Comparison of ENCODE assay signal across 18 mouse cellular contexts in genomic region chr11:94704472-94704871, GRCm38 (mm10). TPM values are rescaled to one million over a fixed set of nuclear protein-coding genes. Genes with fewer than 3 reads are reported as not detected.
DNase-seq lines count a peak whose midpoint lies in the region; ATAC-seq and TF ChIP-seq lines count a peak whose summit lies in the region.
"Had no signal": no experiment of that assay in that cellular context is flagged by ENCODE, and none has a peak within 500 bp of the region (broad histone marks: within the 10 kb centered on the region; RNA-seq: fewer than 3 reads in every experiment).

Gene Gm11541, minus strand, starts transcription at chr11:94704499.

- H3K4me1 ChIP-seq in hindbrain, postnatal 0 days (ENCODE audit: insufficient read depth, low read length): 0 out of 2 replicates have a peak, but pooled peaks cover 5% of the 10 kb centered on the region
- H3K4me1 ChIP-seq in hindbrain, embryonic 13.5 days (replicated peaks): peaks cover 13% of the 10 kb centered on the region
- H3K4me1 ChIP-seq in lung, embryonic 14.5 days (ENCODE audit: insufficient read depth): peaks cover 3% of the 10 kb centered on the region; the same call in 1 of the 2 replicates
- H3K4me1 ChIP-seq in lung, adult 2 months (ENCODE audit: control insufficient read depth, insufficient read depth, low read length): no peaks in the 10 kb centered on the region
- peaks cover 32% of the 10 kb centered on the region for H3K4me1 ChIP-seq in bone marrow macrophage, adult 2 months (ENCODE audit: control insufficient read depth, insufficient read depth, low read length)
- no peaks in the 10 kb centered on the region; the same call in 1 of the 2 replicates for H3K4me1 ChIP-seq in embryonic facial prominence, embryonic 14.5 days (ENCODE audit: control insufficient read depth, insufficient read depth, low read length)

- 53% methylated on average over 5 of the region's 5 CpGs for WGBS in hindbrain, postnatal 0 days
- 61% methylated on average over 5 of the region's 5 CpGs for WGBS in hindbrain, embryonic 13.5 days
- 39% methylated on average over 5 of the region's 5 CpGs for WGBS in lung, embryonic 14.5 days
- 70% methylated on average over 5 of the region's 5 CpGs for WGBS in lung, adult 2 months
- 53% methylated on average over 5 of the region's 5 CpGs for WGBS in embryonic facial prominence, embryonic 14.5 days

- H3K9ac ChIP-seq in hindbrain, postnatal 0 days (replicated peaks; ENCODE audit: low read length): no peak within 1 kb of the TSS
- H3K9ac ChIP-seq in hindbrain, embryonic 13.5 days: no peak within 1 kb of the TSS
- no peak within 1 kb of the TSS for H3K9ac ChIP-seq in lung, embryonic 14.5 days
- H3K9ac ChIP-seq in embryonic facial prominence, embryonic 14.5 days (ENCODE audit: low read depth, low read length): no peak within 1 kb of the TSS
- H3K9ac ChIP-seq: heart, embryonic 13.5 days; hindbrain, embryonic 12.5 days; neural tube, embryonic 15.5 days had no signal

- no peaks in the 10 kb centered on the region for H3K9me3 ChIP-seq in hindbrain, postnatal 0 days (ENCODE audit: low read length)
- H3K9me3 ChIP-seq in hindbrain, embryonic 13.5 days: no peaks in the 10 kb centered on the region
- no peaks in the 10 kb centered on the region for H3K9me3 ChIP-seq in lung, embryonic 14.5 days (ENCODE audit: low read depth, low read length)
- H3K9me3 ChIP-seq in embryonic facial prominence, embryonic 14.5 days (ENCODE audit: control insufficient read depth, low read length): no peaks in the 10 kb centered on the region
- H3K9me3 ChIP-seq: heart, embryonic 13.5 days; hindbrain, embryonic 12.5 days; neural tube, embryonic 15.5 days had no signal

- TF ChIP-seq POLR2A in lung, adult 2 months (IDR thresholded peaks at IDR 0.05; ENCODE audit: borderline replicate concordance, extremely low read depth, low read depth, low read length): no peak
- no peak for TF ChIP-seq POLR2A in bone marrow macrophage, adult 2 months (IDR thresholded peaks at IDR 0.05; ENCODE audit: borderline replicate concordance, low read depth, low read length)

- H3K27me3 ChIP-seq in hindbrain, postnatal 0 days (ENCODE audit: insufficient read depth, low read length): no peaks in the 10 kb centered on the region
- no peaks in the 10 kb centered on the region for H3K27me3 ChIP-seq in hindbrain, embryonic 13.5 days
- H3K27me3 ChIP-seq in lung, embryonic 14.5 days (ENCODE audit: insufficient read depth, low read length): 0 out of 2 replicates have a peak, but pooled peaks cover 4% of the 10 kb centered on the region
- no peaks in the 10 kb centered on the region for H3K27me3 ChIP-seq in embryonic facial prominence, embryonic 14.5 days (replicated peaks; ENCODE audit: control insufficient read depth, insufficient read depth, low read length)
- H3K27me3 ChIP-seq: hindbrain, embryonic 12.5 days; neural tube, embryonic 15.5 days had no signal

- peak; percentile 70 for ATAC-seq in hindbrain, postnatal 0 days
- ATAC-seq in hindbrain, embryonic 13.5 days (ENCODE audit: low FRiP score): no peak
- ATAC-seq in lung, embryonic 14.5 days (ENCODE audit: insufficient read depth): peak; percentile 84
- ATAC-seq in embryonic facial prominence, embryonic 14.5 days (ENCODE audit: low read depth): no peak

- no peak within 1 kb of the TSS for H3K4me3 ChIP-seq in hindbrain, postnatal 0 days (ENCODE audit: low read length)
- no peak within 1 kb of the TSS for H3K4me3 ChIP-seq in hindbrain, embryonic 13.5 days
- H3K4me3 ChIP-seq in lung, embryonic 14.5 days (ENCODE audit: low read depth, low read length): no peak within 1 kb of the TSS
- no peak within 1 kb of the TSS for H3K4me3 ChIP-seq in lung, adult 2 months (replicated peaks; ENCODE audit: extremely low read depth, low read depth, low read length)
- H3K4me3 ChIP-seq in bone marrow macrophage, adult 2 months (ENCODE audit: insufficient read depth, low read length): no peak within 1 kb of the TSS
- H3K4me3 ChIP-seq in embryonic facial prominence, embryonic 14.5 days (ENCODE audit: low read depth, low read length): no peak within 1 kb of the TSS
- H3K4me3 ChIP-seq: heart, embryonic 13.5 days; hindbrain, embryonic 12.5 days; neural tube, embryonic 15.5 days had no signal

- TF ChIP-seq CTCF in hindbrain, postnatal 0 days (IDR thresholded peaks at IDR 0.05; ENCODE audit: low read depth): no peak
- no peak for TF ChIP-seq CTCF in lung, embryonic 14.5 days (IDR thresholded peaks at IDR 0.05; ENCODE audit: low read depth)
- no peak for TF ChIP-seq CTCF in lung, adult 2 months (IDR thresholded peaks at IDR 0.05; ENCODE audit: insufficient read depth, low read length)
- TF ChIP-seq CTCF in bone marrow macrophage, adult 2 months (IDR thresholded peaks at IDR 0.05; ENCODE audit: low read depth, low read length): no peak

- no peak within 1 kb of the TSS for H3K4me2 ChIP-seq in hindbrain, postnatal 0 days (ENCODE audit: low read depth, low read length)
- H3K4me2 ChIP-seq in hindbrain, embryonic 13.5 days: no peak within 1 kb of the TSS
- H3K4me2 ChIP-seq in lung, embryonic 14.5 days: 0 out of 2 replicates have a peak within 1 kb of the TSS, but pooled peaks have one; percentile 10
- no peak within 1 kb of the TSS for H3K4me2 ChIP-seq in embryonic facial prominence, embryonic 14.5 days (ENCODE audit: low read depth, low read length)
- H3K4me2 ChIP-seq: heart, embryonic 13.5 days; hindbrain, embryonic 12.5 days; neural tube, embryonic 15.5 days had no signal

- peak; percentile 77 for DNase-seq in hindbrain, postnatal 0 days (ENCODE audit: low spot score)
- DNase-seq in lung, embryonic 14.5 days: peak; percentile 93
- no peak for DNase-seq in lung, adult 2 months
- DNase-seq in embryonic facial prominence, embryonic 14.5 days (ENCODE audit: low spot score): peak; percentile 71
- DNase-seq in spleen, postnatal 14 days (ENCODE audit: low spot score in 2 of 2): no peak
- DNase-seq in layer of hippocampus, postnatal 10 days (ENCODE audit: low spot score in 2 of 2): no peak
- DNase-seq: adrenal gland, postnatal 36 days; cerebellum, adult 18-20 months; liver; right cerebral cortex, adult 18-20 months had no signal

- no peaks in the 10 kb centered on the region for H3K36me3 ChIP-seq in hindbrain, postnatal 0 days (ENCODE audit: insufficient read depth, low read length)
- no peaks in the 10 kb centered on the region for H3K36me3 ChIP-seq in hindbrain, embryonic 13.5 days
- no peaks in the 10 kb centered on the region for H3K36me3 ChIP-seq in lung, embryonic 14.5 days (ENCODE audit: insufficient read depth)
- no peaks in the 10 kb centered on the region for H3K36me3 ChIP-seq in embryonic facial prominence, embryonic 14.5 days (ENCODE audit: control insufficient read depth, insufficient read depth, low read length)
- H3K36me3 ChIP-seq: heart, embryonic 13.5 days; hindbrain, embryonic 12.5 days; neural tube, embryonic 15.5 days had no signal

- peak within 1 kb of the TSS; percentile 32; the same call in 1 of the 2 replicates for H3K27ac ChIP-seq in hindbrain, postnatal 0 days
- no peak within 1 kb of the TSS for H3K27ac ChIP-seq in hindbrain, embryonic 13.5 days
- H3K27ac ChIP-seq in lung, embryonic 14.5 days (ENCODE audit: low read depth): peak within 1 kb of the TSS; percentile 78
- H3K27ac ChIP-seq in bone marrow macrophage, adult 2 months (ENCODE audit: insufficient read depth, low read depth, low read length): peak within 1 kb of the TSS; percentile 46
- no peak within 1 kb of the TSS; the same call in 1 of the 2 replicates for H3K27ac ChIP-seq in embryonic facial prominence, embryonic 14.5 days (replicated peaks; ENCODE audit: low read depth, low read length)
- H3K27ac ChIP-seq: heart, embryonic 13.5 days; hindbrain, embryonic 12.5 days; neural tube, embryonic 15.5 days had no signal

RNA-seq across cellular contexts. Expression of gene Gm11541, which starts in this region (rescaled TPM):
- 0.63 TPM in 1 of 2 replicates, not detected in the other for total RNA-seq in hindbrain, postnatal 0 days (2014; rRNA removed)
- polyA plus RNA-seq in hindbrain, postnatal 0 days (2015; fragmentation: Nextera tagmentation; extraction: Ambion mirVana): 0.39 and 0.42 TPM in 2 replicates
- polyA plus RNA-seq in hindbrain, embryonic 13.5 days (2015; fragmentation: Nextera tagmentation; extraction: Ambion mirVana): 0.09 and 0.12 TPM in 2 replicates
- polyA plus RNA-seq in lung, embryonic 14.5 days (2014; fragmentation: Nextera tagmentation; extraction: Ambion mirVana): 1.5 and 2.0 TPM in 2 replicates
- polyA plus RNA-seq in lung, adult 2 months (2012; rRNA removed): not detected in 2 replicates
- not detected in 2 replicates for polyA plus RNA-seq in bone marrow macrophage, adult 2 months (2012; ENCODE audit: insufficient read depth, insufficient read length, missing spikeins)
- 0.51 and 0.85 TPM in 2 replicates for polyA plus RNA-seq in embryonic facial prominence, embryonic 14.5 days (2014; fragmentation: Nextera tagmentation; extraction: Ambion mirVana)
- total RNA-seq in layer of hippocampus, postnatal 10 days (2021): not detected
- total RNA-seq: adrenal gland, postnatal 36 days; gastrocnemius, postnatal 4 days; MEL had no signal
- polyA plus RNA-seq: heart, embryonic 13.5 days; large intestine, adult 2 months; neural tube, embryonic 15.5 days had no signal

Comparison
In these comparisons a context has a peak if more than half of its experiments do, and no peak if none do; other contexts are left out.
1. Peak in DNase-seq, ATAC-seq and H3K27ac ChIP-seq in hindbrain, postnatal 0 days; RNA of the gene not detected or under 1 TPM.
2. Peak in DNase-seq in embryonic facial prominence, embryonic 14.5 days; RNA of the gene not detected or under 1 TPM.
3. H3K27ac ChIP-seq: peak in lung, embryonic 14.5 days (single experiment) and bone marrow macrophage, adult 2 months (single experiment); none in hindbrain, embryonic 13.5 days (single experiment) and embryonic facial prominence, embryonic 14.5 days (single experiment).